Mouse (Mus musculus) heart, adult 8-10 months (tissue): Measurements from ENCODE around the gene Brwd1. TPM values are rescaled to one million over a fixed set of nuclear protein-coding genes. Genes with fewer than 3 reads are reported as not detected.
"Not testable (repeated sequence)": the region's sequence is repeated elsewhere in the genome, so short reads cannot be mapped to it uniquely, and the experiment has no call there.

Experiments
- DNase-seq: peaks from one replicate; pipeline ENCODE4 v3.0.0; 2022; ENCODE audit warnings: low spot score
- total RNA-seq, 4 experiments: library from RNA; stranded (reverse); gene quantifications; 2 replicates each; pipeline ENCODE4 v1.2.4; 2022

Brwd1 gene
- total RNA-seq, 4 experiments from 2014 or later = 78.6 to 92.3 (median 84.7) TPM

DNA sequence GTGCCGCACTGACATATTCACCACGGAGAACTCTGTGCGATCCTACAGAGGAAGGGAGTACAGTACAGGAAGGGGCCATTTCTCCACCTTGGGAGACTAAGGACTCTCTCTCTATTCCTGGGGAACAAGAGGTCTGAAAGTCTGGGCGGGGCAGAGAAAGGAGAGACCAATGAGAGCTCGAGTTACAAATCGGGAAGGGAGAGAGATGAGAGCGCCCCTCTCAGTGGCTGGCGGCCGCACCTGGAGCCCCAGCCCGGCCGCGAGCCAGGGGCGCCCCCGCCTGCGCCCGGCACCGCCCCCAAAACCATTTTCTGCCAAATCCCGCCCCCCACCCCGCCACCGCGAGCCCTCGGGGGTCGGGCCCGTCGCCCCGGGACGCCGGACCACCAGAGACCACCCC, 995 bp downstream of the Brwd1 start:
- DNase-seq = peak; percentile 95

GRCm38 (mm10) chr16:96080524-96080923, 1.8 kb downstream of the Brwd1 start:
- no peak for DNase-seq

DNA sequence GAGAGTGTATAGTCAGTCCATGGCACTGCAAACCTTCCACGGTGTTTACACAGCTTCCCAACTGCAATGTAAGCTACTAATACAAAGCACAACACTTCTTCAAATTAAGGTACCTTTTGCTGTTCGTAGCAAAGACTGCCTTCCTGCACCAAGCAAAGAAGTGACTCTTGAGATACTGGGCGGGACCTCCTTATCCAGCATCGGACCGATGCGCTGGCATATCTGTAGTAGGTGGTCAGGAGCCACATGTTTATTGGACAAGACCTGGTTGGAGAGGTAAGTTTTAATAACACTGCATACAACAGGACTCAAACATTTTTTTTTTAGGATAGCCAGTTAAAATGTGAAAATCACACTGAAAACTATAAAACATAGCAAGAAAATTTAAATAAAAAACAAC, 14.0 kb downstream of the Brwd1 start:
- no peak for DNase-seq

GRCm38 (mm10) chr16:96066174-96066573, 16.2 kb downstream of the Brwd1 start:
- no peak for DNase-seq

DNA sequence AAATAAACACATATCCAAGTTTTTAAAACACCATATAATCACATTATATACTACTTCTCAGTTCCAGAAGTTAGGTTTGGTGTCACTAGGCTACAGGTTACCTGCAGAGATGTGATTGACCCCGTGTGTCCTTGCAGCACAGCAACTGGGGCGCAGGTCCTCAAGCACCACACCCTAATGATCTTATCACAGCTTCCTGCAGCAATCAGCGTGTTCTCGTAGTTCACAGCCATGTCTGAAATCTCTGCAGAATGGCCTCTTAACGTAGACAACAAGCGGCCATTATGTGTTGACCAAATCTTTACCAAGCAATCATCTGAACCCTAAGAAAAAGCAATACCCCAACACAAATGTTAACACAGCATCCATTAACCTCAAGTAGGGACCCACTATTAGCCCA, 17.7 kb downstream of the Brwd1 start:
- no peak for DNase-seq

- peak; percentile 41 for DNase-seq
Observed at GRCm38 (mm10) chr16:96044096-96044495, 38.2 kb downstream of the Brwd1 start.

GRCm38 (mm10) chr16:96040691-96041090, 41.6 kb downstream of the Brwd1 start:
- no peak for DNase-seq

GRCm38 (mm10) chr16:96039538-96039937, 42.8 kb downstream of the Brwd1 start:
- no peak for DNase-seq

DNA sequence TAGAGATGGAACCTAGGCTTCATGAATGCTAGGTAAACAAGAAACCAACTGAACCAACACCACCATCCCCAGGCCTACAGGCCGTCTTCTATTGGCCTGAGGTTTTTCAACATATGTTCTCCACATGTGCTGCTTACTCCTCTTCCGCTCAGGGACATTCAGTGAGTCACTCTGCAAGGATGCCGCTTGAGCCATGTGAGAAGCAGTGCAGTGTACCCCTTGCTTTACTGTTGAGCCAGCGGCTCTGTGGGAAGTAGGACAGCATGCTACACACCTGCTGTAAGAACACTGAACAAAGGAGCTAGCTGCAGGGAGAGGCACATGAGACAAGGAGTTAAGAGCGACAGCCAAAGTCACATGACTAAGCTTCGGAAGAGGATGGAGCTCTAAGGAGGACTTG, 47.9 kb downstream of the Brwd1 start:
- DNase-seq = no peak

GRCm38 (mm10) chr16:96032368-96033043, 49.8 kb downstream of the Brwd1 start:
- no peak for DNase-seq

- DNase-seq = no peak
Observed at GRCm38 (mm10) chr16:96030476-96031102, 51.7 kb downstream of the Brwd1 start.

- no peak for DNase-seq
Observed at GRCm38 (mm10) chr16:96026256-96026655, 56.1 kb downstream of the Brwd1 start.

DNA sequence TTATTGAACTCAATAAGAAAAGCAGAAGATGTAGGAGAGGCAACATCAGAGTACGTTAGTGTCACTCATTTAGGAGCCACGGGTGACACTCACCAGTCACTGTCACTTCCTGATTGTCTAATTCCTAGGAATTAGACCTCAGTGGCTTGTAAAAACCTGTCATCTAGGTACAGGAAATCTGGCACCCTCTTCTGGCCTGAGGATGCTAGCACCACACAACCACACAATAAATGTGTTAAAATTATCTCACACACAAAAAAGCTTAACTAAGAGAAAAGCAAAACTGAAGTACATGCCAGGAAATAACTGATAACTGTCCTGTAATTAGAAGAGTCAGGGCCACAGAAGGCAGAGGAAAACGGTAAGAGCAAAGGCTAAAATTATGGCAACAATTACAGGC, 57.1 kb downstream of the Brwd1 start:
- no peak for DNase-seq

DNA sequence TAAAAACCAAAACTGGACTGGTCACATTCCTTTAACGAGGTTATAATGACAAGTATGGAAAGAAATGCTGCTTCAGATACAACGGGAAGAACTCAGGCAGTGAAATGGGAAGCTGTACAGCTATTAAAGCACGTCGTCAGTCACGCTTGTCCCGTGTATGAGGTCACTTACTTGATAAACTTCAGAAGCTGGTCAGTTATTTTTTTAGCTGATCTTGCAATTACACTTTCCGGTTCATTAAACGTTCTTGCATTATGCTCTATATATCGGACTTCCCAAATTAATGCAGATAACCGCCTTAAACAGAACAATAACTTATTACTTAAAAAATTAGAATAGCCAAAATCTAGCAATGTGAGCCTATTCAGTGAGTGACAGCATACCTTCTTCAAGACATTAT, 61.3 kb downstream of the Brwd1 start:
- no peak for DNase-seq

- DNase-seq = not testable (repeated sequence)
Observed at GRCm38 (mm10) chr16:96009124-96009523, 73.2 kb downstream of the Brwd1 start.

DNA sequence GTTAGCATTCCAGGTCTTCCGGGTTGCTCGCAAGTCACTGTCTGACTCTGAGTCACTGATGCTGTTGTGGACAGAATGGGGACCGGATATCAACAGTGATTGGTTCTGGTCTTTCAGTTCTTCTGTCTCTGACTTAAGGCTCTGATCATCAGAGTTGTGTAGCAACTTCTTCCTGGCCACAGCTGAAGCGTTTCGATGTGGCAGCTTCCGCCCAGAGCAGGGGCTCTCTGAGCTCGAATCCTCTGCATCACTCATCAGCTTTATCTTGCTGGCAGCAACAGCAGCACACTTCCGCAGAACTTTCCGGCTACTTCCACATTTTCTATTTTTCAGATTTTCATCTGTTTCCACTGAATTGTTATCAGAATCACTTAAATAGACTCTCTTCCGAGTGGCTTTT, 78.0 kb downstream of the Brwd1 start:
- DNase-seq = not testable (repeated sequence)

GRCm38 (mm10) chr16:95999291-95999690, 83.0 kb downstream of the Brwd1 start:
- DNase-seq = peak; percentile 16

- DNase-seq = no peak
Observed at GRCm38 (mm10) chr16:95996156-95996555, 86.2 kb downstream of the Brwd1 start.

DNA sequence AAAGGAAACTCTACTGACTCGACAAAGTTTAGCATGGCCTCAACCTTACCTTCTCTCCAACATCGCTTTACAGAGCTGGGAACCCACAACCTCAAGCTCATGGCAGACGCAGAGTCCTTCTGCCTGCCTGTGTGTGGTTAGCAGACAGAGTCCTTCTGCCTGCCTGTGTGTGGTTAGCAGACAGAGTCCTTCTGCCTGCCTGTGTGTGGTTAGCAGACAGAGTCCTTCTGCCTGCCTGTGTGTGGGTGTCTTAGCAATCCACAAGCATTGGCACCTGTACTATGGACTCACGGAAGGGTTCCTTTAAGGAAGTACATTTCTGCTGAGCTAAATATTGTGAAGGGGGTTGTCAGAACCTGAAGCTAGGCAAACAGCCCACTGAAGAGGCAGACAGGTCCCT, 87.8 kb downstream of the Brwd1 start:
- DNase-seq = not testable (repeated sequence)

- no peak for DNase-seq
Observed at GRCm38 (mm10) chr16:95992596-95992995, 89.7 kb downstream of the Brwd1 start.

DNA sequence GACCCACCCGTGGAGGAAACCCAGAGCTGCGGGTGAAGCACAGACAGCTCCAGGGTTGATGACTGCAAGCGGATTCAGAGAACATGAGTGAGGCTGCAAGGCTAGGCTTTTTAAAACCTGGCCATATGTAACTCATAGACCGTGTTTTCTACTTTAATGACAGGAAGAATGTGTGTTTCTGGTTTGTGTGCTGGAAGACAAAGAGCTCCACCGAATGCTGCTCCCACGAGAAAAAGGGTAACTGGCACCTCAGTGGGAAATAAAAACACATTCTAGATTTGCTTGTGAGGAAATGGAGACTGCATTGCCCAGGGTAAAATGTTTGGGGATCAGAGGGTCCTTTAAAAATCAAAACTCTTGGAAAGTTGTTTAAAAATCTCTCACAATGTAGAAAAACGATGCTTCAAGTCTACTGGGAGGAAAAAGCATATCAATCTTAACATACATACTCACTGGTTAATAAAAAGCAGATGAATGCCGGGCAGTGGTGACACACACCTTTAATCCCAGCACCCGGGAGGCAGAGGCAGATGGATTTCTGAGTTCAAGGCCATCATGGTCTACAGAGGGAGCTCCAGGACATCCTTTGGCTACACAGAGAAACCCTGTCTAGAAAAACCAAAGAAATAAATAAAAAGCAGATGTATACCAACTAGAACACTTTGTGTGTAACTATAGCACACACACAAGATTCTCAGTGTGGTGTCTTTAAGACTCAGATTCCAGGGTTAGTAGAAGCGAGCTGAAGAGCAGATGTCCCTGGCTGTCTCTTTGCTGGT, 91.0 kb downstream of the Brwd1 start:
- no peak for DNase-seq

- peak; percentile 96 for DNase-seq
Observed at GRCm38 (mm10) chr16:95990462-95991121, 91.7 kb downstream of the Brwd1 start, which contains the start of gene Psmg1. Gene Psmg1 (minus strand): TSS chr16:95990960.
